Mouse (Mus musculus): ENCODE measurements around the gene Trim28. TPM values are rescaled to one million over a fixed set of nuclear protein-coding genes. Genes with fewer than 3 reads are reported as not detected.

Gene Trim28
- polyA plus RNA-seq, 1 experiment = 453 TPM

- Histone ChIP-seq H3K27ac (ENCODE audit: insufficient read depth, low read length) (no peak overlapping the region), H3K4me1 (ENCODE audit: control insufficient read depth, insufficient read depth, low read length) (peaks cover 6% of the 10 kb centered on the region)
- TF ChIP-seq POLR2A (IDR thresholded peaks at IDR 0.05; ENCODE audit: low read depth, low read length) (no peak), CTCF (IDR thresholded peaks at IDR 0.05; ENCODE audit: borderline replicate concordance, insufficient read depth, low read length) (no peak)
Observed at GRCm38 (mm10) chr7:13028986-13029385, 30.1 kb downstream of the Trim28 start.

GRCm38 (mm10) chr7:13031069-13031468, 32.2 kb downstream of the Trim28 start:
- TF ChIP-seq POLR2A (IDR thresholded peaks at IDR 0.05; ENCODE audit: low read depth, low read length) (no peak), CTCF (IDR thresholded peaks at IDR 0.05; ENCODE audit: borderline replicate concordance, insufficient read depth, low read length) (no peak)
- H3K4me3 ChIP-seq (ENCODE audit: insufficient read depth, low read length) = no peak overlapping the region
- peaks cover 10% of the 10 kb centered on the region for H3K4me1 ChIP-seq (ENCODE audit: control insufficient read depth, insufficient read depth, low read length)
- no peak overlapping the region for H3K27ac ChIP-seq (ENCODE audit: insufficient read depth, low read length)

More at GRCm38 (mm10) chr7:13028986-13029385, 30.1 kb downstream of the Trim28 start:
- H3K4me3 ChIP-seq (ENCODE audit: insufficient read depth, low read length) = no peak overlapping the region

- H3K4me3 ChIP-seq (ENCODE audit: insufficient read depth, low read length) = no peak overlapping the region
- H3K4me1 ChIP-seq (ENCODE audit: control insufficient read depth, insufficient read depth, low read length) = peaks cover 12% of the 10 kb centered on the region
- 0 out of 2 replicates have a peak, but pooled peaks have one; percentile 32 for TF ChIP-seq POLR2A (IDR thresholded peaks at IDR 0.05; ENCODE audit: low read depth, low read length)
- no peak for TF ChIP-seq CTCF (IDR thresholded peaks at IDR 0.05; ENCODE audit: borderline replicate concordance, insufficient read depth, low read length)
- no peak overlapping the region for H3K27ac ChIP-seq (ENCODE audit: insufficient read depth, low read length)
Observed at GRCm38 (mm10) chr7:13031983-13032382, 33.1 kb downstream of the Trim28 start.

- Histone ChIP-seq H3K4me3 (ENCODE audit: insufficient read depth, low read length) (no peak overlapping the region), H3K27ac (ENCODE audit: insufficient read depth, low read length) (no peak overlapping the region), H3K4me1 (ENCODE audit: control insufficient read depth, insufficient read depth, low read length) (peaks cover 12% of the 10 kb centered on the region; the same call in 1 of the 2 replicates)
- TF ChIP-seq POLR2A (IDR thresholded peaks at IDR 0.05; ENCODE audit: low read depth, low read length) (no peak), CTCF (IDR thresholded peaks at IDR 0.05; ENCODE audit: borderline replicate concordance, insufficient read depth, low read length) (no peak)
Observed at GRCm38 (mm10) chr7:13032541-13032940, 33.6 kb downstream of the Trim28 start.

GRCm38 (mm10) chr7:13033451-13034147, 34.7 kb downstream of the Trim28 start:
- Histone ChIP-seq H3K27ac (ENCODE audit: insufficient read depth, low read length) (peak overlapping the region; percentile 85), H3K4me3 (ENCODE audit: insufficient read depth, low read length) (peak overlapping the region; percentile 43), H3K4me1 (ENCODE audit: control insufficient read depth, insufficient read depth, low read length) (peaks cover 12% of the 10 kb centered on the region; the same call in 1 of the 2 replicates)
- TF ChIP-seq CTCF (IDR thresholded peaks at IDR 0.05; ENCODE audit: borderline replicate concordance, insufficient read depth, low read length) (no peak), POLR2A (IDR thresholded peaks at IDR 0.05; ENCODE audit: low read depth, low read length) (0 out of 2 replicates have a peak, but pooled peaks have one; percentile 16)

GRCm38 (mm10) chr7:13034148-13034977, 35.4 kb downstream of the Trim28 start, which contains the start of gene Chmp2a:
Gene Chmp2a, minus strand, starts transcription at chr7:13034807.
- Histone ChIP-seq H3K4me1 (ENCODE audit: control insufficient read depth, insufficient read depth, low read length) (peaks cover 12% of the 10 kb centered on the region; the same call in 1 of the 2 replicates), H3K27ac (ENCODE audit: insufficient read depth, low read length) (peak within 1 kb of the TSS; percentile 85), H3K4me3 (ENCODE audit: insufficient read depth, low read length) (peak within 1 kb of the TSS; percentile 43)
- TF ChIP-seq CTCF (IDR thresholded peaks at IDR 0.05; ENCODE audit: borderline replicate concordance, insufficient read depth, low read length) (no peak), POLR2A (IDR thresholded peaks at IDR 0.05; ENCODE audit: low read depth, low read length) (peak; percentile 85)

- H3K27ac ChIP-seq (ENCODE audit: insufficient read depth, low read length) = 0 out of 2 replicates have a peak overlapping the region, but pooled peaks have one; percentile 16
- H3K4me3 ChIP-seq (ENCODE audit: insufficient read depth, low read length) = no peak overlapping the region
- peaks cover 12% of the 10 kb centered on the region; the same call in 1 of the 2 replicates for H3K4me1 ChIP-seq (ENCODE audit: control insufficient read depth, insufficient read depth, low read length)
- no peak for TF ChIP-seq POLR2A (IDR thresholded peaks at IDR 0.05; ENCODE audit: low read depth, low read length)
Observed at GRCm38 (mm10) chr7:13035211-13035855, 36.4 kb downstream of the Trim28 start.

- Histone ChIP-seq H3K27ac (ENCODE audit: insufficient read depth, low read length) (peak overlapping the region; percentile 100), H3K4me3 (ENCODE audit: insufficient read depth, low read length) (peak overlapping the region; percentile 87), H3K4me1 (ENCODE audit: control insufficient read depth, insufficient read depth, low read length) (peaks cover 12% of the 10 kb centered on the region; the same call in 1 of the 2 replicates)
- no peak for TF ChIP-seq POLR2A (IDR thresholded peaks at IDR 0.05; ENCODE audit: low read depth, low read length)
- TF ChIP-seq CTCF (IDR thresholded peaks at IDR 0.05; ENCODE audit: borderline replicate concordance, insufficient read depth, low read length) = no peak
Observed at GRCm38 (mm10) chr7:13036806-13037205, 37.9 kb downstream of the Trim28 start.

GRCm38 (mm10) chr7:13037366-13037765, 38.5 kb downstream of the Trim28 start:
- Histone ChIP-seq H3K4me3 (ENCODE audit: insufficient read depth, low read length) (peak overlapping the region; percentile 87), H3K4me1 (ENCODE audit: control insufficient read depth, insufficient read depth, low read length) (peaks cover 12% of the 10 kb centered on the region; the same call in 1 of the 2 replicates), H3K27ac (ENCODE audit: insufficient read depth, low read length) (peak overlapping the region; percentile 100)
- TF ChIP-seq POLR2A (IDR thresholded peaks at IDR 0.05; ENCODE audit: low read depth, low read length) (no peak), CTCF (IDR thresholded peaks at IDR 0.05; ENCODE audit: borderline replicate concordance, insufficient read depth, low read length) (no peak)
